Mouse (Mus musculus) stomach, embryonic 16.5 days (tissue): Measurements from ENCODE around the gene Robo4. TPM values are rescaled to one million over a fixed set of nuclear protein-coding genes. Genes with fewer than 3 reads are reported as not detected.
A peak's percentile ranks its signal among the peaks of the same experiment; 100 is the strongest.

Experiments used
- ATAC-seq: fragments of 200-750 bp; cut with Nextera tagmentation; 2 replicates; pipeline ENCODE4 v1.8.0; 2017; ENCODE audit warnings: moderate number of reproducible peaks, moderate TSS enrichment; ENCODE audit not compliant: insufficient read depth, low FRiP score
- H3K27ac ChIP-seq: fragments of 300-500 bp; sonication (generic); 2 replicates; pipeline ENCODE4 v1.5.1; 2014; ENCODE audit warnings: low read length
- H3K27me3 ChIP-seq: fragments of 300-500 bp; sonication (generic); 2 replicates; pipeline ENCODE4 v1.6.1; 2014; ENCODE audit warnings: low read length, control low read depth, mixed read lengths; ENCODE audit not compliant: control insufficient read depth, insufficient read depth
- H3K36me3 ChIP-seq: fragments of 300-500 bp; sonication (generic); 2 replicates; pipeline ENCODE4 v1.6.1; 2014; ENCODE audit warnings: low read length; ENCODE audit not compliant: control insufficient read depth, insufficient read depth
- H3K4me1 ChIP-seq: fragments of 300-500 bp; sonication (generic); 2 replicates; pipeline ENCODE4 v1.6.1; 2014; ENCODE audit warnings: low read length, control low read depth, mixed read lengths; ENCODE audit not compliant: control insufficient read depth, insufficient read depth
- H3K4me2 ChIP-seq: fragments of 300-500 bp; sonication (generic); 2 replicates; pipeline ENCODE4 v1.6.1; 2014; ENCODE audit warnings: low read depth, low read length, mixed read lengths
- H3K4me3 ChIP-seq: fragments of 300-500 bp; sonication (generic); replicated peaks from 2 replicates; pipeline ENCODE4 v1.5.1; 2014; ENCODE audit warnings: mild to moderate bottlenecking, low read length
- H3K9ac ChIP-seq: fragments of 300-500 bp; sonication (generic); 2 replicates; pipeline ENCODE4 v1.6.1; 2014; ENCODE audit warnings: low read length
- H3K9me3 ChIP-seq: fragments of 300-500 bp; sonication (generic); replicated peaks from 2 replicates; pipeline ENCODE4 v1.6.1; 2016; ENCODE audit warnings: low read length, control low read depth; ENCODE audit not compliant: control insufficient read depth
- WGBS: fragments of 180-500 bp; shearing (Covaris S2); extraction: QIAGEN DNeasy Blood & Tissue Kit; methylation state at CpG from one replicate; pipeline ENCODE4 v1.1.7; 2014; 5-methylcytosine and 5-hydroxymethylcytosine counted together
- polyA plus RNA-seq: library from polyadenylated mRNA; unstranded; fragments of >200 nt; fragmentation: Nextera tagmentation; extraction: Ambion mirVana; gene quantifications from 2 replicates; pipeline ENCODE4 v1.2.1, GENCODE M21; 2015

Gene Robo4
- polyA plus RNA-seq, 1 experiment from 2014 or later = 13.3 TPM

GRCm38 (mm10) chr9:37455868-37456267 is 54.2 kb downstream of the Robo4 start:
- Histone ChIP-seq H3K9ac (no peak overlapping the region), H3K4me3 (no peak overlapping the region), H3K4me1 (peaks cover 13% of the 10 kb centered on the region; the same call in 1 of the 2 replicates), H3K27ac (no peak overlapping the region), H3K4me2 (peak overlapping the region; percentile 47; the same call in 1 of the 2 replicates), H3K9me3 (no peaks in the 10 kb centered on the region), H3K36me3 (no peaks in the 10 kb centered on the region), H3K27me3 (peaks cover 79% of the 10 kb centered on the region)
- 4% methylated on average over 8 of the region's 8 CpGs for WGBS
- no peak for ATAC-seq

- peaks cover 13% of the 10 kb centered on the region; the same call in 1 of the 2 replicates for H3K4me1 ChIP-seq
- no peak overlapping the region; the same call in 1 of the 2 replicates for H3K9ac ChIP-seq
- peaks cover 82% of the 10 kb centered on the region for H3K27me3 ChIP-seq
- peak overlapping the region; percentile 47 for H3K4me2 ChIP-seq
- WGBS = under 1% methylated on average over 20 of the region's 20 CpGs
- H3K36me3 ChIP-seq = no peaks in the 10 kb centered on the region
- no peak overlapping the region for H3K27ac ChIP-seq
- no peaks in the 10 kb centered on the region for H3K9me3 ChIP-seq
- H3K4me3 ChIP-seq = peak overlapping the region; percentile 32
- peak; percentile 46; the same call in 1 of the 2 replicates for ATAC-seq
Measured at GRCm38 (mm10) chr9:37456481-37456910, 54.8 kb downstream of the Robo4 start.

DNA sequence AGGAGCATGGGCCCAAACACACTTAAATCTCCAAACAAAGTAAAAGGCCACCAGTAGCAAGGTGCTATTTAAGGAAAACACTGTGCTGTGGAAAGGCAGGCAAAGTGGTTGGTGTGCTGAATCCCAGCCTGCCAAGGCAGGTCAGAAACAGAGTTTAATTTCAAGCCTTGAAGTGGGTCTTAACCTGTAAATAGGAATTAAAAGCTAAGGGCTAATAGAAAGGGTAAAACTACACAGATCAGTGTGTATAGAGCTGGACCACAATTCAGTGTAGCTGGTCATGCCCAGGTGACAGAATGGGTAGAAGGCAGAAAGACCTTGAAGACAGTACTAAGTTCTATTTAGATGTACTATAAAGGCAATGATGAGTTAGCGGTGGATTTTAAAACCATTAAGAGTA is 55.5 kb downstream of the Robo4 start:
- no peak overlapping the region for H3K27ac ChIP-seq
- no peaks in the 10 kb centered on the region for H3K9me3 ChIP-seq
- 63% methylated on average over 1 of the region's 1 CpGs for WGBS
- no peak overlapping the region for H3K4me2 ChIP-seq
- no peaks in the 10 kb centered on the region for H3K36me3 ChIP-seq
- peaks cover 13% of the 10 kb centered on the region; the same call in 1 of the 2 replicates for H3K4me1 ChIP-seq
- H3K27me3 ChIP-seq = peaks cover 86% of the 10 kb centered on the region
- H3K4me3 ChIP-seq = no peak overlapping the region
- no peak for ATAC-seq
- H3K9ac ChIP-seq = no peak overlapping the region

DNA sequence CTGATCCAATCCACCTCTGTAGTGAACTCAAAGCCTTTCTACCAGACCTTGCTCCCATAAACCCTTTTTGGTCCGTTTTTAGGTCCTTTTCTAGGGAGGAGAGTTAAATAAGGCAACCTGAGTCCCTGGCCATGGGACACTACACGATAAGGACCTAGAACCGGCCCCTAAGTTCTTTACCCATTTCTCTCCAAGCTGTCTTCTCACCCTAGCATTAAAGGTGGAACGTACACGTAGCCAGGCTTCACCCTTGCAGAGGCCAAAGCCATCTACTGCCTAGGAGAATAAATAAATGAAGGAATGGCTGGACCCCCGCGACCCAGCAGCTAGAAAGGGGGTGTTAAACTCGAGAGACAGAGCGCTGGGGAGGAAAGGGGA is 58.0 kb downstream of the Robo4 start:
- H3K9me3 ChIP-seq = no peaks in the 10 kb centered on the region
- H3K9ac ChIP-seq = peak overlapping the region; percentile 37; the same call in 1 of the 2 replicates
- H3K27me3 ChIP-seq = peaks cover 73% of the 10 kb centered on the region
- peak overlapping the region; percentile 91 for H3K4me2 ChIP-seq
- H3K4me3 ChIP-seq = peak overlapping the region; percentile 50
- no peak for ATAC-seq
- H3K27ac ChIP-seq = no peak overlapping the region
- peaks cover 13% of the 10 kb centered on the region; the same call in 1 of the 2 replicates for H3K4me1 ChIP-seq
- 2% methylated on average over 9 of the region's 9 CpGs for whole genome bisulfite sequencing
- no peaks in the 10 kb centered on the region for H3K36me3 ChIP-seq

DNA sequence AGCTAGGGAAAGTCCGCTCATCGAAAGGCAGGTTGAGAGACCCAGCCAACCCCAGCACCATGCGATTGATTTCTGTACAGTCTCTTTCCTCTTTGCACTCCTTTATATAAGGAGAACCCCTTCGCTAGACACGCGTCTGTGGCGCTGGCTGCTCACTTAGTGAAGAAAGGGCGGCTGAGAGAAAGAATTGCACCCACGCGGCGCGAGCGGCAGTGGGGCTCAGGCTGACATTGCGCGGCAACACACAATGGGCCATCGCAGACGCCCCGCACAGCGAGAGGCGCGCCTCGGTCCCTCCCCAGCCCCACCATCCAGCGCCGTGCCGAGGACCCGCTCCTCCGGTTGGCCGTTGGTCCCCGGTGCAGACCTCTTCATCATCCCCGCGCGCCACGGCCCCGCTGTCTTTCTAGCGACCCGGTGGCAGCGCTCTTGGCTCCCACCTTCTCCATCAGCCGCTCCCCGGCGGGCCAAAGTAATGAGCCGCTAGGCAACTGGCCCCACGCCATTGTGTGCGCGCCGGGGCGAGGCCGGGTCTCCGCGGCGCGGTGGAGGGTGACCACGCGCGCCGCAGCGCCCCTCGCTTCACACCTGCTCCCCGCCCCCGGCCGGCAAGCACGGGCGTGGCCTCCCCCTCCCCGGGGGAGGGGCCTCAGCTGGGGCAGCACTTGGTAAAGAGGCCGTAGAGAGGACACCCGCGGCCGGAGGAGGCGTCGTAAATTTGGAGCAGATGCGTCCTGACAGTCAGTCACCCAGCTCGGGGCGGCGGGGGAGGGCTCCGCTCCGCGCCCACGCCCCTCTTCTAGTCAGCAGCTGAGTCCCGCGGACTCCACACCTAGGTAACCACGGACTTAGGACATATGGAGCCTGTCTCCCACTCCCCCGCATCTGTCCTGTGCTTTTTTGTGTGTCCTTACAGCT is 58.6 kb downstream of the Robo4 start:
- Histone ChIP-seq H3K9ac (peak overlapping the region; percentile 37; the same call in 1 of the 2 replicates), H3K36me3 (no peaks in the 10 kb centered on the region), H3K9me3 (no peaks in the 10 kb centered on the region), H3K27me3 (peaks cover 68% of the 10 kb centered on the region), H3K27ac (no peak overlapping the region), H3K4me1 (peaks cover 13% of the 10 kb centered on the region; the same call in 1 of the 2 replicates), H3K4me3 (peak overlapping the region; percentile 50), H3K4me2 (peak overlapping the region; percentile 91)
- peak; percentile 59; the same call in 1 of the 2 replicates for ATAC-seq
- under 1% methylated on average over 74 of the region's 81 CpGs for WGBS

GRCm38 (mm10) chr9:37460961-37461340 is 59.3 kb downstream of the Robo4 start:
- H3K4me1 ChIP-seq = peaks cover 13% of the 10 kb centered on the region; the same call in 1 of the 2 replicates
- H3K4me2 ChIP-seq = peak overlapping the region; percentile 91
- 14% methylated on average over 5 of the region's 5 CpGs for WGBS
- H3K27ac ChIP-seq = no peak overlapping the region
- no peaks in the 10 kb centered on the region for H3K36me3 ChIP-seq
- peaks cover 63% of the 10 kb centered on the region for H3K27me3 ChIP-seq
- H3K9me3 ChIP-seq = no peaks in the 10 kb centered on the region
- no peak for ATAC-seq
- no peak overlapping the region; the same call in 1 of the 2 replicates for H3K9ac ChIP-seq
- peak overlapping the region; percentile 50 for H3K4me3 ChIP-seq

DNA sequence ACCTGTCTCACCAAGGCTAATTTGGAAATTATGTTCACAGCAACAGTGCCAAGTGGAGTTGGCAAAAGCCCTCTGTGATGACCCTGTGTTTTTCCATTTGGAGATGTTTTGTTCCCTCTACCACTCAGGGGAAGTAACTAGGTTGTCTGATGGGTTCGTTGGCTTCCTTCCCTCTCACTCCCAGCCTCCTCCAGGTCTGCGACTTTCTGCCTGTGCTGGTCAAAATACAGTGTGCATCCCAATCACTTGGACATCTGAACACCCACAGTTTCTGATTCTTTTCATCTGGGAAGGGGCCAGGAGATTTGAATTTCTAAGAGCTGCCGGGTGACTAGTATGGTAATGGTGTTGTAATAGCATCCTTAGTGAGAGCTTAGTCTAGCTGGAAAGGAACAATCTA is 59.9 kb downstream of the Robo4 start:
- Histone ChIP-seq H3K27me3 (peaks cover 56% of the 10 kb centered on the region), H3K4me3 (no peak overlapping the region), H3K4me1 (peaks cover 9% of the 10 kb centered on the region; the same call in 1 of the 2 replicates), H3K9ac (no peak overlapping the region), H3K36me3 (no peaks in the 10 kb centered on the region), H3K9me3 (no peaks in the 10 kb centered on the region), H3K4me2 (no peak overlapping the region), H3K27ac (no peak overlapping the region)
- WGBS = 13% methylated on average over 3 of the region's 3 CpGs
- no peak for ATAC-seq

DNA sequence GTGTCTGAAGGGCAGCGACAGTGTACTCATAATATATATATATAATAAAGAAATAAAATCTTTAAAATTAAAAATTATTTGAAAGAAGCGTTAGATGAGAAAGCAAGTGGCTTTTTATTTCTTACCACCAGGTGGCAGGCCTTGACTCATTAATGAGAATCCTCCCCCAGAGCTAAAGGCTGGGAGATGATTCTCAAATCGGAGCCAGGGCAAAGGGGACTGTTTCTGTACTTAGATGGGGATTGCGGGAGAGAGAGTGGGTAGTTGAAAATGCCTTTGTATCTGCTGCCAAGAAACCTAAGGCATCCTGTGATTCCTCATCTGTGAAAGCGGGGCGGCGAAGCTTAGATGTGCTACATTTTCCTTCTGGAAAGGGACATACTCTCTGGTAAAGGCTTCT is 61.1 kb downstream of the Robo4 start:
- Histone ChIP-seq H3K27me3 (peaks cover 45% of the 10 kb centered on the region), H3K9me3 (no peaks in the 10 kb centered on the region), H3K4me3 (no peak overlapping the region), H3K4me1 (peaks cover 6% of the 10 kb centered on the region; the same call in 1 of the 2 replicates), H3K27ac (no peak overlapping the region), H3K4me2 (no peak overlapping the region), H3K9ac (no peak overlapping the region), H3K36me3 (no peaks in the 10 kb centered on the region)
- ATAC-seq = no peak
- 11% methylated on average over 7 of the region's 7 CpGs for WGBS
